ENCODE assay signal across 16 mouse cellular contexts in the genomic region with DNA sequence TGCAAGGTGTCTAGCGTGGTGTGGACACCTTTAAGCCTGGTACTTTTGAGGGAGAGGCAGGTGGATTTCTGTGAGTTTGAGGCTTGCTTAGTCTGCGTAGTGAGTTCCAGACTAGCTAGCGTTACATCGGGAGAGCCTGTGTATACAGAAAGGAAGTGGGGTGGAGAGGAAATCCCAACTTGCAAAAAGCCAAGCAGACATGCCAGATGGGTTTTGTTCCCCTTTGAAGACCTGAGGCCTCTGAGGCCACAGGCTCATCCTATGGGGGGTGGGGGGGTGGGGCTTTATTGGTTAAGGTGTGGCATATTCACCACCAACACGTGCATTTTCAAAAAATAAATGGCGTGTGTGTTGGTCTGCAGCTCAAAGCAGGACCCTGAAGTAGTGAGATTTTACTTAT. TPM values are rescaled to one million over a fixed set of nuclear protein-coding genes. Genes with fewer than 3 reads are reported as not detected.
"Had no signal": no experiment of that assay in that cellular context is flagged by ENCODE, and none has a peak within 500 bp of the region (broad histone marks: within the 10 kb centered on the region; RNA-seq: fewer than 3 reads in every experiment).

No protein-coding gene starts in this region.

- H3K27ac ChIP-seq: kidney, embryonic 15.5 days; left cerebral cortex, adult 2 months; liver, embryonic 13.5 days; midbrain, embryonic 12.5 days; midbrain, embryonic 15.5 days; neural tube, embryonic 13.5 days; stomach, embryonic 15.5 days had no signal

- H3K9ac ChIP-seq: kidney, embryonic 15.5 days; liver, embryonic 13.5 days; midbrain, embryonic 12.5 days; midbrain, embryonic 15.5 days; neural tube, embryonic 13.5 days; stomach, embryonic 15.5 days had no signal

- H3K9me3 ChIP-seq: kidney, embryonic 15.5 days; liver, embryonic 13.5 days; midbrain, embryonic 12.5 days; midbrain, embryonic 15.5 days; neural tube, embryonic 13.5 days; stomach, embryonic 15.5 days had no signal

- DNase-seq: kidney, adult 18-20 months; kidney, postnatal 10 days; layer of hippocampus, postnatal 36 days; liver, embryonic 13.5 days; lung, adult 2 months; lung, postnatal 14 days; lung, postnatal 4 days; retina, postnatal 1 day; right cerebral cortex, postnatal 25 days; spleen, adult 18-20 months had no signal

- H3K4me3 ChIP-seq: kidney, embryonic 15.5 days; left cerebral cortex, adult 2 months; liver, embryonic 13.5 days; midbrain, embryonic 12.5 days; midbrain, embryonic 15.5 days; neural tube, embryonic 13.5 days; stomach, embryonic 15.5 days had no signal

- H3K27me3 ChIP-seq: kidney, embryonic 15.5 days; liver, embryonic 13.5 days; midbrain, embryonic 12.5 days; midbrain, embryonic 15.5 days; neural tube, embryonic 13.5 days; stomach, embryonic 15.5 days had no signal

- H3K4me2 ChIP-seq: kidney, embryonic 15.5 days; liver, embryonic 13.5 days; midbrain, embryonic 12.5 days; midbrain, embryonic 15.5 days; neural tube, embryonic 13.5 days; stomach, embryonic 15.5 days had no signal

- ATAC-seq: midbrain, embryonic 15.5 days had no signal

- H3K4me1 ChIP-seq: kidney, embryonic 15.5 days; liver, embryonic 13.5 days; midbrain, embryonic 12.5 days; midbrain, embryonic 15.5 days; stomach, embryonic 15.5 days had no signal

RNA-seq across cellular contexts. Expression of a gene that starts 48.1 kb away (rescaled TPM):
- polyA plus RNA-seq: midbrain, embryonic 12.5 days; midbrain, embryonic 15.5 days had no signal
